Mouse (Mus musculus) kidney, adult 2 months (tissue): ENCODE data around the gene Parp6.

ENCODE experiments used
- CTCF ChIP-seq: fragments of 200-500 bp; conservative IDR thresholded peaks from 2 replicates; pipeline ENCODE4 v1.5.1; 2011; ENCODE audit warnings: low read depth, mild to moderate bottlenecking, control low read depth, low read length, moderate library complexity, mixed read lengths; ENCODE audit not compliant: insufficient read depth, insufficient read length
- POLR2A ChIP-seq: fragments of 200-500 bp; IDR thresholded peaks from one replicate; pipeline ENCODE4 v1.6.1; 2011; ENCODE audit warnings: low read depth, low read length, control low read depth

GRCm38 (mm10) chr9:59641320-59641719 lies 24.2 kb downstream of the Parp6 start:
- no peak for TF ChIP-seq CTCF
- TF ChIP-seq POLR2A: no peak
